Mouse (Mus musculus) testis, adult 2 months (tissue): ENCODE measurements at regions not wholly inside any gene's neighbourhood (a gene's known extent, or its start where the extent isn't known, plus 50 kb on each side); places are given as distances from the start of the nearest gene placed in this dataset.

Experiments used
- H3K27ac ChIP-seq: fragments of 200-500 bp; 2 replicates; pipeline ENCODE4 v1.5.1; 2012; ENCODE audit warnings: low read depth, low read length; ENCODE audit not compliant: control insufficient read depth, insufficient read depth
- H3K27me3 ChIP-seq: fragments of 200-500 bp; 2 replicates; pipeline ENCODE4 v1.6.1; 2012; ENCODE audit warnings: mild to moderate bottlenecking, low read length, moderate library complexity; ENCODE audit not compliant: control insufficient read depth, insufficient read depth
- H3K36me3 ChIP-seq: fragments of 200-500 bp; 2 replicates; pipeline ENCODE4 v1.6.1; 2012; ENCODE audit warnings: mild to moderate bottlenecking, low read length; ENCODE audit not compliant: control insufficient read depth, insufficient read depth
- H3K4me1 ChIP-seq: fragments of 200-500 bp; 2 replicates; pipeline ENCODE4 v1.6.1; 2012; ENCODE audit warnings: low read length; ENCODE audit not compliant: control insufficient read depth, insufficient read depth
- H3K4me3 ChIP-seq: fragments of 200-500 bp; 2 replicates; pipeline ENCODE4 v1.5.1; 2012; ENCODE audit warnings: low read depth, mild to moderate bottlenecking, low read length, moderate library complexity, mixed read lengths; ENCODE audit not compliant: control insufficient read depth
- CTCF ChIP-seq: fragments of 200-500 bp; IDR thresholded peaks from 2 replicates; pipeline ENCODE4 v1.5.1; 2012; ENCODE audit warnings: low read depth, mild to moderate bottlenecking, inconsistent platforms, low read length, moderate library complexity; ENCODE audit not compliant: control insufficient read depth, insufficient read depth, insufficient replicate concordance
- POLR2A ChIP-seq: fragments of 200-500 bp; IDR thresholded peaks from 2 replicates; pipeline ENCODE4 v1.6.1; 2012; ENCODE audit warnings: low read depth, mild to moderate bottlenecking, inconsistent platforms, low read length, moderate library complexity; ENCODE audit not compliant: control insufficient read depth

- H3K4me1 ChIP-seq, result no peaks in the 10 kb centered on the region
- H3K4me3 ChIP-seq, result no peak overlapping the region
- H3K27me3 ChIP-seq, result no peaks in the 10 kb centered on the region
- no peaks in the 10 kb centered on the region for H3K36me3 ChIP-seq
- no peak for TF ChIP-seq POLR2A
- no peak overlapping the region for H3K27ac ChIP-seq
Observed at GRCm38 (mm10) chr8:23516469-23516868, 1105.3 kb downstream of the Mrps31 start.

- peaks cover 8% of the 10 kb centered on the region for H3K4me1 ChIP-seq
- TF ChIP-seq POLR2A (no peak), CTCF (peak; percentile 47; the same call in 1 of the 2 replicates)
- no peaks in the 10 kb centered on the region for H3K27me3 ChIP-seq
- no peaks in the 10 kb centered on the region for H3K36me3 ChIP-seq
- no peak overlapping the region for H3K27ac ChIP-seq
- no peak overlapping the region for H3K4me3 ChIP-seq
Observed at GRCm38 (mm10) chr8:23531551-23532142, 1120.5 kb downstream of the Mrps31 start.

- 0 out of 2 replicates have a peak overlapping the region, but pooled peaks have one; percentile 44 for H3K27ac ChIP-seq
- no peaks in the 10 kb centered on the region for H3K36me3 ChIP-seq
- H3K4me3 ChIP-seq, result peak overlapping the region; percentile 33
- TF ChIP-seq CTCF (no peak), POLR2A (no peak; the same call in 1 of the 2 replicates)
- peaks cover 8% of the 10 kb centered on the region for H3K4me1 ChIP-seq
- no peaks in the 10 kb centered on the region for H3K27me3 ChIP-seq
Observed at GRCm38 (mm10) chr8:23537681-23538359, 1126.7 kb downstream of the Mrps31 start.

- no peak for TF ChIP-seq POLR2A
- TF ChIP-seq CTCF, result no peak
- Histone ChIP-seq H3K4me3 (no peak overlapping the region), H3K27me3 (no peaks in the 10 kb centered on the region), H3K4me1 (no peaks in the 10 kb centered on the region), H3K27ac (no peak overlapping the region), H3K36me3 (no peaks in the 10 kb centered on the region)
Observed at GRCm38 (mm10) chr8:23553565-23554473, 1142.7 kb downstream of the Mrps31 start.

GRCm38 (mm10) chr8:23560836-23561235 lies 1149.7 kb downstream of the Mrps31 start:
- Histone ChIP-seq H3K4me3 (no peak overlapping the region), H3K36me3 (no peaks in the 10 kb centered on the region), H3K27ac (no peak overlapping the region), H3K4me1 (peaks cover 3% of the 10 kb centered on the region), H3K27me3 (no peaks in the 10 kb centered on the region)
- TF ChIP-seq CTCF (no peak), POLR2A (no peak)

- H3K27me3 ChIP-seq, result no peaks in the 10 kb centered on the region
- H3K27ac ChIP-seq, result no peak overlapping the region
- TF ChIP-seq POLR2A (no peak), CTCF (no peak)
- H3K4me3 ChIP-seq, result no peak overlapping the region
- H3K4me1 ChIP-seq, result peaks cover 3% of the 10 kb centered on the region
- no peaks in the 10 kb centered on the region for H3K36me3 ChIP-seq
Observed at GRCm38 (mm10) chr8:23561683-23562385, 1150.7 kb downstream of the Mrps31 start.
